Mouse (Mus musculus) liver, embryonic 15.5 days (tissue): ENCODE measurements around the gene Pnp2. TPM values are rescaled to one million over a fixed set of nuclear protein-coding genes. Genes with fewer than 3 reads are reported as not detected.
"Not testable (repeated sequence)": the region's sequence is repeated elsewhere in the genome, so short reads cannot be mapped to it uniquely, and the experiment has no call there.

Experiments
- ATAC-seq: fragments of 200-750 bp; cut with Nextera tagmentation; 2 replicates; pipeline ENCODE4 v1.8.0; 2017; ENCODE audit warnings: moderate number of reproducible peaks, mild to moderate bottlenecking, moderate library complexity; ENCODE audit not compliant: insufficient read depth
- H3K27ac ChIP-seq: fragments of 300-500 bp; sonication (generic); replicated peaks from 2 replicates; pipeline ENCODE4 v1.5.1; 2015; ENCODE audit warnings: mild to moderate bottlenecking, inconsistent platforms
- H3K27me3 ChIP-seq: fragments of 300-500 bp; sonication (generic); 2 replicates; pipeline ENCODE4 v1.6.1; 2015; ENCODE audit warnings: mild to moderate bottlenecking, inconsistent platforms
- H3K36me3 ChIP-seq: fragments of 300-500 bp; sonication (generic); replicated peaks from 2 replicates; pipeline ENCODE4 v1.6.1; 2015; ENCODE audit warnings: moderate library complexity, mild to moderate bottlenecking, inconsistent platforms
- H3K4me1 ChIP-seq: fragments of 300-500 bp; sonication (generic); replicated peaks from 2 replicates; pipeline ENCODE4 v1.6.1; 2015; ENCODE audit warnings: inconsistent platforms
- H3K4me2 ChIP-seq: fragments of 300-500 bp; sonication (generic); 2 replicates; pipeline ENCODE4 v1.6.1; 2015; ENCODE audit warnings: moderate library complexity, mild to moderate bottlenecking, inconsistent platforms
- H3K4me3 ChIP-seq: fragments of 300-500 bp; sonication (generic); replicated peaks from 2 replicates; pipeline ENCODE4 v1.5.1; 2015; ENCODE audit warnings: mild to moderate bottlenecking, inconsistent platforms
- H3K9ac ChIP-seq: fragments of 300-500 bp; sonication (generic); 2 replicates; pipeline ENCODE4 v1.6.1; 2015; ENCODE audit warnings: moderate library complexity, mild to moderate bottlenecking, inconsistent platforms
- H3K9me3 ChIP-seq: fragments of 300-500 bp; sonication (generic); replicated peaks from 2 replicates; pipeline ENCODE4 v1.6.1; 2016; ENCODE audit warnings: inconsistent platforms
- WGBS: fragments of 180-500 bp; shearing (Covaris S2); methylation state at CpG from one replicate; pipeline ENCODE4 v1.1.7; 2015; ENCODE audit warnings: mixed read lengths; ENCODE audit not compliant: insufficient replicate concordance; 5-methylcytosine and 5-hydroxymethylcytosine counted together
- polyA plus RNA-seq: library from polyadenylated mRNA; unstranded; fragments of >200 nt; fragmentation: Nextera tagmentation; extraction: Ambion mirVana; gene quantifications from 2 replicates; pipeline ENCODE4 v1.2.1, GENCODE M21; 2015

Gene Pnp2
- 9.8 and 10.0 TPM in 2 replicates for polyA plus RNA-seq

GRCm38 (mm10) chr14:50955942-50956508 is at the start of gene Pnp2:
Pnp2 (plus strand) TSS chr14:50955992.
- not testable (repeated sequence) for H3K27me3 ChIP-seq, H3K9me3 ChIP-seq
- peaks cover 26% of the 10 kb centered on the region for H3K36me3 ChIP-seq
- H3K4me1 ChIP-seq, result peaks cover 34% of the 10 kb centered on the region
- ATAC-seq, result peak; percentile 82
- H3K9ac ChIP-seq, result peak within 1 kb of the TSS; percentile 50
- peak within 1 kb of the TSS; percentile 71 for H3K4me2 ChIP-seq
- peak within 1 kb of the TSS; percentile 57 for H3K4me3 ChIP-seq
- 11% methylated on average over 19 of the region's 19 CpGs for WGBS
- H3K27ac ChIP-seq, result peak within 1 kb of the TSS; percentile 90

GRCm38 (mm10) chr14:50908126-50908525 is 47.7 kb upstream of the Pnp2 start:
- Histone ChIP-seq H3K4me2 (no peak overlapping the region), H3K27ac (no peak overlapping the region), H3K4me1 (peaks cover 9% of the 10 kb centered on the region), H3K27me3 (no peaks in the 10 kb centered on the region), H3K36me3 (0 out of 2 replicates have a peak, but pooled peaks cover 3% of the 10 kb centered on the region), H3K9me3 (no peaks in the 10 kb centered on the region), H3K4me3 (no peak overlapping the region), H3K9ac (no peak overlapping the region)
- no peak for ATAC-seq
- WGBS, result 46% methylated on average over 4 of the region's 4 CpGs

- Histone ChIP-seq H3K27me3 (no peaks in the 10 kb centered on the region), H3K36me3 (peaks cover 30% of the 10 kb centered on the region), H3K9me3 (no peaks in the 10 kb centered on the region), H3K4me1 (no peaks in the 10 kb centered on the region), H3K4me3 (no peak overlapping the region), H3K27ac (no peak overlapping the region), H3K9ac (no peak overlapping the region), H3K4me2 (no peak overlapping the region)
- no peak for ATAC-seq
- WGBS, result 60% methylated on average over 3 of the region's 3 CpGs
Observed at GRCm38 (mm10) chr14:50911356-50911755, 44.4 kb upstream of the Pnp2 start.

GRCm38 (mm10) chr14:50923437-50923836 is 32.4 kb upstream of the Pnp2 start:
- not testable (repeated sequence) for H3K27ac ChIP-seq, H3K9me3 ChIP-seq, ATAC-seq, H3K27me3 ChIP-seq
- peaks cover 35% of the 10 kb centered on the region for H3K36me3 ChIP-seq
- WGBS, result 68% methylated on average over 1 of the region's 1 CpGs
- H3K4me2 ChIP-seq, result peak overlapping the region; percentile 92
- H3K4me1 ChIP-seq, result peaks cover 33% of the 10 kb centered on the region
- peak overlapping the region; percentile 71 for H3K4me3 ChIP-seq
- peak overlapping the region; percentile 67; the same call in 1 of the 2 replicates for H3K9ac ChIP-seq

GRCm38 (mm10) chr14:50924281-50925064 is 31.3 kb upstream of the Pnp2 start, which contains the start of the genes Osgep and Apex1:
Osgep (minus strand) TSS chr14:50924893.
Apex1 (plus strand) TSS chr14:50924968.
- peak; percentile 85 for ATAC-seq
- peaks cover 44% of the 10 kb centered on the region for H3K36me3 ChIP-seq
- H3K27me3 ChIP-seq, result no peaks in the 10 kb centered on the region
- under 1% methylated on average over 57 of the region's 57 CpGs for WGBS
- peaks cover 41% of the 10 kb centered on the region for H3K4me1 ChIP-seq
- peak within 1 kb of the TSS; percentile 67 for H3K9ac ChIP-seq
- peak within 1 kb of the TSS; percentile 89 for H3K27ac ChIP-seq
- peak within 1 kb of the TSS; percentile 92 for H3K4me2 ChIP-seq
- peak within 1 kb of the TSS; percentile 71 for H3K4me3 ChIP-seq
- H3K9me3 ChIP-seq, result no peaks in the 10 kb centered on the region

GRCm38 (mm10) chr14:50925111-50925920 is 30.5 kb upstream of the Pnp2 start:
- H3K9ac ChIP-seq, result peak overlapping the region; percentile 67
- peaks cover 43% of the 10 kb centered on the region for H3K36me3 ChIP-seq
- under 1% methylated on average over 38 of the region's 38 CpGs for WGBS
- peak overlapping the region; percentile 89 for H3K27ac ChIP-seq
- H3K4me2 ChIP-seq, result peak overlapping the region; percentile 92
- no peaks in the 10 kb centered on the region for H3K9me3 ChIP-seq
- peak overlapping the region; percentile 71 for H3K4me3 ChIP-seq
- H3K27me3 ChIP-seq, result no peaks in the 10 kb centered on the region
- peak; percentile 58 for ATAC-seq
- H3K4me1 ChIP-seq, result peaks cover 50% of the 10 kb centered on the region

- no peak overlapping the region for H3K9ac ChIP-seq
- H3K4me1 ChIP-seq, result peaks cover 60% of the 10 kb centered on the region
- H3K27ac ChIP-seq, result no peak overlapping the region
- H3K4me2 ChIP-seq, result no peak overlapping the region
- H3K36me3 ChIP-seq, result peaks cover 38% of the 10 kb centered on the region
- ATAC-seq, result no peak
- H3K9me3 ChIP-seq, result no peaks in the 10 kb centered on the region
- H3K4me3 ChIP-seq, result no peak overlapping the region
- H3K27me3 ChIP-seq, result no peaks in the 10 kb centered on the region
- 78% methylated on average over 3 of the region's 3 CpGs for WGBS
Observed at GRCm38 (mm10) chr14:50927366-50927765, 28.4 kb upstream of the Pnp2 start.

- Histone ChIP-seq H3K36me3 (peaks cover 38% of the 10 kb centered on the region), H3K9ac (peak overlapping the region; percentile 93), H3K27me3 (no peaks in the 10 kb centered on the region), H3K27ac (peak overlapping the region; percentile 97), H3K4me3 (peak overlapping the region; percentile 89), H3K9me3 (no peaks in the 10 kb centered on the region), H3K4me2 (peak overlapping the region; percentile 85), H3K4me1 (peaks cover 53% of the 10 kb centered on the region)
- WGBS, result 7% methylated on average over 10 of the region's 10 CpGs
- no peak for ATAC-seq
Observed at GRCm38 (mm10) chr14:50929951-50930350, 25.8 kb upstream of the Pnp2 start.

GRCm38 (mm10) chr14:50930377-50930753 is 25.4 kb upstream of the Pnp2 start:
- H3K4me1 ChIP-seq, result peaks cover 49% of the 10 kb centered on the region
- under 1% methylated on average over 38 of the region's 38 CpGs for WGBS
- peak overlapping the region; percentile 97 for H3K27ac ChIP-seq
- peak; percentile 66 for ATAC-seq
- no peaks in the 10 kb centered on the region for H3K27me3 ChIP-seq
- peaks cover 38% of the 10 kb centered on the region for H3K36me3 ChIP-seq
- H3K4me3 ChIP-seq, result peak overlapping the region; percentile 89
- peak overlapping the region; percentile 93 for H3K9ac ChIP-seq
- no peaks in the 10 kb centered on the region for H3K9me3 ChIP-seq
- peak overlapping the region; percentile 85 for H3K4me2 ChIP-seq

GRCm38 (mm10) chr14:50930754-50931492 is 24.9 kb upstream of the Pnp2 start, which contains the start of the genes Pip4p1 and Pnp:
Pip4p1 (minus strand) TSS chr14:50930856.
Pnp (plus strand) TSS chr14:50931082.
- H3K27me3 ChIP-seq, result no peaks in the 10 kb centered on the region
- H3K27ac ChIP-seq, result peak within 1 kb of the TSS; percentile 97
- H3K36me3 ChIP-seq, result peaks cover 38% of the 10 kb centered on the region
- peak; percentile 97 for ATAC-seq
- peak within 1 kb of the TSS; percentile 85 for H3K4me2 ChIP-seq
- H3K4me1 ChIP-seq, result peaks cover 44% of the 10 kb centered on the region
- H3K4me3 ChIP-seq, result peak within 1 kb of the TSS; percentile 89
- no peaks in the 10 kb centered on the region for H3K9me3 ChIP-seq
- under 1% methylated on average over 68 of the region's 68 CpGs for WGBS
- H3K9ac ChIP-seq, result peak within 1 kb of the TSS; percentile 93
